Mouse (Mus musculus) gastrocnemius, postnatal 25 days (tissue): ENCODE data around the gene Imp3. TPM values are rescaled to one million over a fixed set of nuclear protein-coding genes. Genes with fewer than 3 reads are reported as not detected.
"Not testable (repeated sequence)": the region's sequence is repeated elsewhere in the genome, so short reads cannot be mapped to it uniquely, and the experiment has no call there.

Experiments used
- DNase-seq: peaks from one replicate; pipeline ENCODE4 v3.0.0; 2022
- total RNA-seq, 2 experiments: library from RNA; stranded (reverse); gene quantifications; 1 replicate in 1 of 2; 2 replicates in 1 of 2; pipeline ENCODE4 v1.2.3; 2021

Imp3 gene
- total RNA-seq, 2 experiments from 2014 or later: 45.1 to 45.3 TPM

GRCm38 (mm10) chr9:56922746-56923145 lies 14.5 kb upstream of the Imp3 start:
- DNase-seq: no peak

GRCm38 (mm10) chr9:56923841-56924650 lies 13.2 kb upstream of the Imp3 start:
- no peak for DNase-seq

GRCm38 (mm10) chr9:56924651-56925027 lies 12.6 kb upstream of the Imp3 start:
- DNase-seq: peak; percentile 83

- DNase-seq: no peak
Measured at GRCm38 (mm10) chr9:56925291-56926024, 11.8 kb upstream of the Imp3 start.

- no peak for DNase-seq
Measured at GRCm38 (mm10) chr9:56926025-56926360, 11.3 kb upstream of the Imp3 start.

GRCm38 (mm10) chr9:56926387-56926786 lies 10.9 kb upstream of the Imp3 start:
- no peak for DNase-seq

GRCm38 (mm10) chr9:56927191-56928012 lies 9.9 kb upstream of the Imp3 start:
- DNase-seq: peak; percentile 63

- DNase-seq: peak; percentile 96
Measured at GRCm38 (mm10) chr9:56928041-56928811, 9.0 kb upstream of the Imp3 start, which contains the start of gene Snx33. Gene Snx33 (minus strand): TSS chr9:56928371.

- no peak for DNase-seq
Measured at GRCm38 (mm10) chr9:56929496-56929895, 7.8 kb upstream of the Imp3 start.

GRCm38 (mm10) chr9:56930556-56930955 lies 6.7 kb upstream of the Imp3 start:
- DNase-seq: no peak

GRCm38 (mm10) chr9:56936861-56937222 lies 433 bp upstream of the Imp3 start:
- DNase-seq: no peak

GRCm38 (mm10) chr9:56938374-56938773 lies 1.1 kb downstream of the Imp3 start:
- DNase-seq: no peak

GRCm38 (mm10) chr9:56947481-56947880 lies 10.2 kb downstream of the Imp3 start:
- not testable (repeated sequence) for DNase-seq

GRCm38 (mm10) chr9:56948699-56949098 lies 11.4 kb downstream of the Imp3 start:
- DNase-seq: not testable (repeated sequence)

GRCm38 (mm10) chr9:56949767-56950166 lies 12.5 kb downstream of the Imp3 start:
- DNase-seq: no peak

- peak; percentile 97 for DNase-seq
Measured at GRCm38 (mm10) chr9:56950414-56951400, 13.4 kb downstream of the Imp3 start, which contains the start of gene Snupn. Gene Snupn (plus strand): TSS chr9:56950878.

GRCm38 (mm10) chr9:56953562-56953961 lies 16.3 kb downstream of the Imp3 start:
- no peak for DNase-seq

GRCm38 (mm10) chr9:56956966-56957675 lies 19.8 kb downstream of the Imp3 start:
- no peak for DNase-seq

- no peak for DNase-seq
Measured at GRCm38 (mm10) chr9:56958689-56959088, 21.4 kb downstream of the Imp3 start.

- no peak for DNase-seq
Measured at GRCm38 (mm10) chr9:56961591-56961990, 24.3 kb downstream of the Imp3 start.
